Mouse (Mus musculus) fibroblast of lung, adult 2 months (primary cell): ENCODE results near the gene Scn1a.
A peak's percentile ranks its signal among the peaks of the same experiment; 100 is the strongest.

Source experiments
- DNase-seq: peaks from one replicate; pipeline ENCODE4 v3.0.0-alpha.2; 2011; ENCODE audit warnings: low read depth

The Scn1a gene

DNA sequence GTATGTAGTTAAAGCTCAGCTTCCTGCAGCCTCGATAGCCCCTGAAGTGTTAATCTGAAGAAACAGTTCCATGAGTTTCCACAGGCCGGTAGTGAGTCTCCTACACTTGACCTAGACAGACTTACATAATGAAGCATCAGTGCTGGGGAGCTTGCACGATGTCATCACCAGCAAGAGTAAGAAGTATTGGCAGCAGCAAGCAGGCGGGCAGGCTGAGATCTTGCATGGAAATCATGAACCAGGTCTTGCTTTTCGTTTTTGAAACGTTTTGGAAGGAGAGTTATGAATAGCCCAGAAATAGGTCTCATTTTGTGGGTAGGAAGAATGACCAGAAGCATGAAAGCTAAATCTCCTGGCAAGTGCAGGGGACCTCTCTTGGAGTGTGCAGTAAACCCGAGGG lies at the start of gene Scn1a:
TSS of gene Scn1a (minus strand) at position 130 of the 400 bp plus-strand sequence.
- DNase-seq = no peak

DNA sequence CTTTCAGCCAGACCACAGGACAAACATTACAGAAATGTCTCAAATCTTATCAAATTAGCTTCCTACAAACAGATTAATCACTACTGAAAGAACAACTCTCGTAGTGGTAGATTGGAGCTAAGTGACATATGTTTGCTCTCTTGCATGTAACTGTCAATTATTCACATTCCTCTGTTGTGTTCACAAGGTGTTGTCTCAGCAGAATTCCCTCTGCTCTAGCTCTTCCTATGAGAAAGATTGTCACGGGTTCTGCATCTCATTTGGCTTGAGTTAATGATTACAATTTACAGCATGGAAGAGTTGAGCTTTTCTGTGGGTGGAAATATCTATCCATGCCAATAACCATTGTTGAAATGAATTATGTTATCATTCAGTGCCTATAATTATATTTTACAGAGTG lies 37.8 kb upstream of the Scn1a start:
- DNase-seq = no peak

DNA sequence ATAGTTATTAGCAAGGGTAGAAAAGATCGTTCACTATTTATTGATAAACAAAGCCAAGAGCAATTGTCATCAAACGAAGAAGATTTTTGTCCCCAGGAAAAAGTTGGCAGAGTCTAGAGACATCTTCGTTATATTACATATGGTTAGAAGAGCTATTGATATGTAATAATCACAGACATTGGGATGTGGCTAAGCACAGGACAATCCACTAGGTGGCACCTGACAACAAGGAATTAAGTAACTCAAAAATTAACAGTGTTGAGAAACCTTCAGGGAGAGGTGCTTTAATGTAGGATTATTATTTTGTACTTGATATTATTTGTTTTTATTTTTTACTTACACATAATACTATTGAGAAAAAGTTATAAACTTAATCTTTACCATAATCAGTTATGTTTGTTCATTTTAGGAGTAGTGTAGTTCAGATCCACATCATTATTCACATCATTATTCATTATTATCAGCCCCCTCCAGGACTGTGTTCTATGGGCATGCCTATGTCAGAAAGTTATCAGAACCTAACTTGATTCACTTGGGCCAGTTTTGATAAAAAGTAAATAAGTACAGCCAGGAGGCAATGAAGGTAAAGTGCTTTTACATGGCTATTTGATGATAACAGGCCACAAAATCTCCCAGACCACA lies 32.7 kb upstream of the Scn1a start:
- DNase-seq = no peak

DNA sequence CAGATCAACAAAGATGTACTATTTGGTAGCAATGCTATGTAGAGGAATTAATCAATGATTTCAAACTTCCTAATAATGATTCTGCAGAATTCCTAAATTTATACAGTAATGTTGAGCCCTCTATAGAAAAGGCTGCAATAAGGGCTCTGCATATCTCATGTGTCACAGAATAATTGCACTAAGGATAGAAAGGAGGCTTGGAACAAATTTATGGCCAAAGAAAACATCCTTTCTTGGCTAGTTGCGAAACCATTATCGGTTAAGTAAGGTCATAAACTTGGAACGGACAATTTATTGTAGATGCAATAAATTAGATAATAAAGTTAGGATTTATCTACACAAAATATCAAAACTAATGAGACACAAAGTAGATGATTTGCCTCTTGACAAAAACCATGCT lies 24.8 kb upstream of the Scn1a start:
- no peak for DNase-seq

DNA sequence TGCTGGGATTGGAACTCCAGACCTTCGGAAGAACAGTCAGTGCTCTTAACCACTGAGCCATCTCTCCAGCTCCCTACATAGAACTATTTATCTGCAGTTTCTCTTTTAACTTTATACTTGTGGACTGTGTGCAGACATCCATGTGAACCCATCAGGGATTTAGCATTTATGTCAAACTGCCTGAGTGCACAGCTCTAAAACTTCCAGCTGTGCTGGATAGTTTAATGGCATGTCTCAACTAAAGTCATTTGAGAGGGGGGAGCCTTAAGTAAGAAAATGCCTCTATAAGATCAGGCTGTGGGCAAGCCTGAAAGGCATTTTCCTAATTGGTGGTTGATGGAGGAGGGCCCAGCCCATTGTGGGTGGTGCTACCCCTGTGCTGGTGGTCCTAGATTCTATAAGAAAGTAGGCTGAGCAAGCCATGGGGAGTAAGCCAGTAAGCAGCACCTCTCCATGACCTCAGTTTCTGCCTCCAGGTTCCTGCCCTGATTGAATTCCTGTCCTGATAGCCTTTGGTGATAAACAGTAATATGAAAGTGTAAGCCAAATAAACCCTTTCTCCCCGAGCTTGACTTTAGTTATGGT lies 24.3 kb upstream of the Scn1a start:
- DNase-seq = no peak

DNA sequence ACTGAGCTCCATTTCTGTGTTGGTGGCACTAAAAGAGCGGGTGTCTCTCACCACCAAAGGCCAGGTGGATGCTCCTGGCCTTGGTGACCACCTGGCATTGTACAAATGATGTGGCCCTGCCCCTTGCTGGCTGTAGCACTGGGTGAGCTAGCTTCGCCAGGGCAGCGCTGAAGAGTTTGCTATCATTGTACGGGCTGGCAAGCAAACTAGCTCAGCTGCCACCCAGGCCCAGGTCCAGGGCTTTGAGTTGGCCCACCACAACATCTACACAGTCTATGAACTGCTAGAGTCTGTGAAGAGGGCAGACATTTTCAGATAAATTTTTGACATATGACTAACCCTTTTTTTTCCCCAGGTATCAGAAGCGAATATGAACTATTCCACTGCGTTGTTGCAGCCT lies 23.3 kb upstream of the Scn1a start:
- no peak for DNase-seq

DNA sequence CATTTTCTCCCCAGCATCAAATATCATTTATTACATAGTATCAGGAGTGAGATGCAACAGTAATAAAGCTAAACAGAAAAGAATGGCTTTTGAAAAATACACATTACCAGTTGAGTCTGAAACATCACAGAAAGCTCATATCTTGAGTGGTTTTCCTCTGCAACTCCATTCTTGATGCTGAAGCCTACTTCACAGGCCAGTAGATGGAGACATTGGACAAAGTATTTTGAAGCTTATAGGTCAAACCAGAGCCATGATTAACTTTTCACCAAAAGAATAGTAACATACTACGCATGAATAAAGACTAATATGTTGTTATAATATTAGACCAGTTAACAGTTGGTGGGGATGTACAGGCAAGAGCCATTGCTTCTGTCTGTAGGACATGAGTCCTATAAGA lies 21.8 kb upstream of the Scn1a start:
- no peak for DNase-seq

DNA sequence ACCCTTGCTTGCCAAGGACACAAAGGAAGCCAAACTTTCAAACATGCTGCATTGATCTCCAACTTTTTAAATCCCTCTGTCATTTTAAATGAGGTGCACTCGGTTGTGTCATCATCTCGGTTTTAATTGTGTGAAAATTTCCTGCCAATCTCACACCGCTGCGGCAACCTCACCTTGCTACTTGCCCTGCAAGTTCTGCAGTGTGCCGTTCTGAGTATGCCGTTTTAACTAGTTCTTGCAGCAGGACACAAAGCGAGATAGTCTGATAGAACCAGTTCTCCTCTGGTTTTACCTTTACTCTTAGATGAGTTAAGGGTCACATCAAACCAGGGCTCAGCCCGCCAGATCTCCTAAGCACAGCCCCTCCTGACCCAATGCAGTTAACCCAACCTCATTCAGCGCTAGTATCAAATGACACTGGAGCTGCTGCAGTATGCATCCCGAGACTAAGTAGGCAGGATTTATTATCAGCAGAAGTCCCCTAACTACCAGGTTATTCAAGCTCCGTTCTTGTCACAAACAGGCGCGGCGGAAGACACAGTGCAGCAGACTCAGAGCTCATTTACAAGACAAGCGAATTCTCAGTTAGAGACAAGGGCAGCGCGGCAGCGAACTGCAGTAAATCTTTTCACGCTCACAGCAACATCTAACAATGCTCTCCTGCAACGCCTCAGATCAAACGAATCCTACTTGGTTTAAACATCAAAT lies 722 bp downstream of the Scn1a start:
- DNase-seq = no peak

DNA sequence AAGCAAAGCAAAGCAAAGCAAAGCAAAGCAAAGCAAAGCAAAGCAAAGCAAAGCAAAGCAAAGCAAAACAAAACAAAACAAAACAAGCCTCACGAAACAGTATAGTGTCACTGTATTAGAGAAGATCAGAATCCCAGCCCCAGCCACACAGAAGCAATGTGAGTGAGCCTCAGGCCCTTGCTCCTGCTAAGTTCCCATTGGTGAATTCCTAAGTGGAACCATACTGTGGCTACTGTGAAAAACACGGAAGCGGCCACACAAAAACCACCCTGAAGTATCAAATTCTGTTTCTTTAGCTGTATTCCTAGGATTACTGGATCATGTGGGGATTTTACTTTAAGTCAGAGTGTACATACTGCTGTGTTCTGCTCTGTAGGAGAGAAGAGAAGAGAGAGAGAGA lies 4.4 kb downstream of the Scn1a start:
- no peak for DNase-seq

DNA sequence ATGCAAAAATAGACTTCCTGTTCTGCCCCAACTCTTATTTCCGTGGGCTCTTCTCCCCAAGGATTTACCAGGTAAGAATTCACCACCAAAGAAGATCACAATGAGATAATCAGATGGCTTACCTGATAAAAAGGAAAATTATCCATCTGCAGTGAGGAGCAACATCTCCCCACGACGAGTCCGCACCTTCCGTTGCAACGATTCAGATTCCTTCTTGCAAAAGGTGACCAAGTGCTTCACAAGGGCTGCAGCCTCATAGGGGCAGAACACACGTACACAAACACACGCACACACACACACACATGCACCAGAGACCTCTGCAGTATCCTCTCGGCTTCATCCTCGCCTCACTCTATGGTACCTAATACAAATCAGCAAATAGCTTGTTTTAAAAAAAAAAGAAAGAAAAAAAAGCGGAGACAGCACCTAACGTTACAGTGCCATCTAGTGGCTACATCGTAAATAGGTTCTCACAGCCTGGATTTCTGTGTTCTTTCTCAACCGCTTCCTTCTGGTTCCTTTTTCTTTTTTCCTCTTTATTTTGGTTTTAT lies 30.8 kb downstream of the Scn1a start:
- peak; percentile 11 for DNase-seq

DNA sequence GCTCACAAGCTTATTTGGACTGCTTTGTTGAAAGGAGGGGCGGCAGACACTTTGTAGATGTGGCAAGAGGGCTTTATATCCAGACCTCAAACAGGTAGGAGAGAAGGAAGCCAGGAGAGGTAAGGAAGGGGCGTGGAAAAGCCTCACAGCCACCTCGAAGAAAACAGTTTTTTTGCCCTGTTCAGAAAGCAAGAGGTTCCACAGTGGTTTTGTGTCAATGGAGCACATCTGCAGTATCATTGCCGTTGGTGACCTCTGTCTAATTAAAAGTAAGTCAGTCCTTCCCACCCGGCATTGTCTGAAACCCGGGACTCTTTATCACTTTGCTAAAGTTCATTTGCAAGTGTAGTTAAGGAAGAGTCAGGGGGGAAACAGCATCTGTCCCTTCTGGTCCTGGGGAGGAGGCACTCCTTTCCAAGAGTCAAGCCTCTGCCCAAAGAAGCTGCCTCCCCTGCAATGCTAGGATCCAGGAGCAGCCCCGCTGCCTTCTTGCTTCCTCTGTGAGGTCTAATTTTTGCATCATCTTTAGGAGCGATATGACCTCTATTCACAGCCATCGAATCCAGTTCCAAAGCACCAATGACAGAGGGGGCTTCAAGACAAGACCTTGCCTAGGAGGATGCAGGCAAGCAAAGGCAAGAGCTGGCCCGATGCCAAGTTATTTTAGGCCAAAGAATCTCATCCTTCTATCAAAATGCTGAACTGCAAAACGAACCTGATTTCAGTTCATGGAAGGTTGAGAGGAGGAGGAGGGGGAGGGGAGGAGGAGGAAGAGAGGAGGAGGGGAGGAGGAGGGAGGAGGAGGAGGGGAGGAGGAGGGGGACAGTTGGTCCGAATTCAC lies 31.5 kb downstream of the Scn1a start:
- DNase-seq = no peak

DNA sequence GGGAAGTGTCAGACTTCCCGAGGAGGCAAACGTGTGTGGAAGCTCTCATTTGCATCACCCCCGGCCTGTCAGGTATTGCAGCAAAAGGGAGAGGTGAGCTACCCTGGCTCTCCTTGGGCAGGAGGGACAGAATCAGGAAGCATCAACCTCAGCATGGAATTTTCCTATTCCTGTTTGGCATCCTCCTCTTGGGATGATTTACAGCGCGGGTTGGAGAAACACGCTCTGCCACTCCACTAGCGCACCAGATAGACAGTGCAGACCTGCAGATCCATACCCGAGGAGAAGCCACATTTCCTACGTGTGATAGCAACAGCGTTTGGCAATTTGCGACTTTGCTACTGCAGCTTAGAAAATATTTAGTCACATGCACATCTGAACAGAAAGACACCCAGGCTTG lies 32.2 kb downstream of the Scn1a start:
- DNase-seq = no peak

DNA sequence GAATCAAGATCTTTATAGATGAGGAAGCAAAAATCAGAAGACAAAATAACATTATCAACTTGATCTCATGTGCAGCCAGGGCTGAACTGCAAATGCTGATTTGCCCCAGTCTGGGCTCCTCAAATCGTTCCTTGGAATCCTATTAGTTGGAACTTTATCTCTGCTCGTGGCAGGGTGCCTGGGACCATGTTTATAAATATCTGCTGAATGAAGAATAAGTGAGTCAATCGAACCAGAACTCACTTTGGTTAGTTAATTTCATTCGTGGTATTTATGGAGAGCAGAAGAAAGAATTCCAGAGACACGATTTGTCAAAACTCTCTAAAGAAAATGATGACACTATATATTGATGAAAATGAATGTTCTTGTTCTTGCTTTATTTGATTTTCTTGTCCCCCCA lies 48.1 kb downstream of the Scn1a start:
- no peak for DNase-seq

DNA sequence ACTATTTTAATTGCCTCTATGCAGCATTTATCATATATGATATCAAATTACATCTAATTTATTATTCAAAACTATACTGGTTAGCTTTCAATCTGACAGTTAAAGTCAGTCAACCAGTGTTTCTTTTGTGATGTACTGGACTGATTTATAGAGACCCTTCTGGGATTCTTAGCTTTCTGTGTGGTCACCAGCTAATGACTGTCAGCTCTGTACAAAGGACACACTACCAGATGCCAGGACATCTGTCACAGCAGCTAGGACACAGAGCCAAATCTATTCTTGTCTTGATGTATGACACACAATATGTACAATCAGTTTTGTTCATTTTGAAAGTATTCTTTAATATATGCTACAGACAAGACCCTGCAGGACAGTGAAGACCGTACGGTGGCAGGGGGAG lies 72.7 kb downstream of the Scn1a start:
- DNase-seq = no peak

DNA sequence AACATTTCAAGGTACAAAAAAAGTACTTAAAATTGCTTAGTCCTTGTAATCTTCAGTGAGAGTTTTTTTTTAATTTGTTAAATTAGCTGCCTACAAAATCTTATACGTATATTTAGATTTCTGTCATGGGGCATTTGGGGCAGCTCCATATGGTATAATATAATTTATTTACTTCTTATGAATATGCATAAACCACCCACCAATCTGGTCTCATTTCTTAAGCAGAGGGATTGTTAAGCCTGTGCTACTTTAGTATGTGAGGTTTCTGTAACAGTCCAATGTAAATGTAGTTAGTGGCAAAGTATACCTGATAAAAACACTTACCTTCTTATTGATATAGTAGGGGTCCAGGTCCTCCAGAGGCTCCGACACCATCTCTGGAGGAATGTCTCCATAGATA lies 90.0 kb downstream of the Scn1a start:
- no peak for DNase-seq

DNA sequence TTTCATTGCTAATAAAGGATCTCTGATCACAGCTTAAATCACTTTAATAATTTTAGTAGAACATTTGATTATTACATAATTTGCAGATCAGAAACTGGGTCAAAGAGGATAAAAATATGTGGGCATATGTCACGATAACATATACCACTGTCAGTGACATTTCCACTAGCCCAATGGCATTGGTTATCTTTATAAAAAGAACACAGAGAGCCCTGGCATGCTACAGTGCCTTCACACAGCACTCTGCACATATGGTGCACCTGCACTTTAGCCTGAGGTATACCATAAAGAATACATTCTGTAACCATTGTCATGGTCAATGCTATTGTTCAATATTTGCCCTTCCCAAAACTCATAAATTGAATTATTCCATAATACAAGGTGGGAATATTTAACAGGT lies 94.0 kb downstream of the Scn1a start:
- DNase-seq = no peak

DNA sequence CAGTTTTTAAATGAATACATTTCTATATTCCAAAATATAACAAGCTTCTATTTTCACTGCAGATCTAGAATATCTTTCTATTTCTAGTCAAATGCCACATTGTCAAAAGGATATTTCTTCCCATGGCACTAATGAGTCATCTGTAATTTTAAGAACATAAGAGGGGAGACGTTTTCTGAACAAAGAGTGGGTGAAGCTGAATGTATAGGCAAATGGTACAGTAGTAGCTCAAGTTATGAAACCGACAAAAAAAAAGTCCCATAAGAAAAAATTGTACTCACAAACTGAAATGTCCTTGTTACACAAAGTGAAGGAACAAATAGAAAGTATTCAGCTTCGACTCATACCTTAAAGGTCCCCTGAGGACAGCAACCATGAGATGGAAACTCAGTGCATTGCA lies 94.5 kb downstream of the Scn1a start:
- DNase-seq = no peak

DNA sequence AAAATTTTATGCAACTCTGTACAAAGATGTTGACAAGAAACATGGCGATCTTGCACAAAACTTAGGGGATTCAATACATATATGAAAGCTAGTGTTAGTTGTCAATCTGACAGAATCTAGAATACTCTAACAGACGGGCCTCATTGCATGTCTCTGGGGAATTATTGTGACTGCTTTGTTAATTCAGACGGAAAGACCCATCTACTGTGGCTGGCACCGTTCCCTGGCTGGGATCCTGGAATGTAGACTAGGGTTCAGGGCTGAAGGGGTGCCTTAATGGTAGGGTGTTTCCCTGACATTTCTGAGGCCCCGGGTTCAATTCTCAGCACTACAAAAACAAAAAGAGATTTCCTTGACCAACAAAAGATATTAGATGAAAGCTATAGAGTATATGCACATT lies 103.2 kb downstream of the Scn1a start:
- DNase-seq = no peak

DNA sequence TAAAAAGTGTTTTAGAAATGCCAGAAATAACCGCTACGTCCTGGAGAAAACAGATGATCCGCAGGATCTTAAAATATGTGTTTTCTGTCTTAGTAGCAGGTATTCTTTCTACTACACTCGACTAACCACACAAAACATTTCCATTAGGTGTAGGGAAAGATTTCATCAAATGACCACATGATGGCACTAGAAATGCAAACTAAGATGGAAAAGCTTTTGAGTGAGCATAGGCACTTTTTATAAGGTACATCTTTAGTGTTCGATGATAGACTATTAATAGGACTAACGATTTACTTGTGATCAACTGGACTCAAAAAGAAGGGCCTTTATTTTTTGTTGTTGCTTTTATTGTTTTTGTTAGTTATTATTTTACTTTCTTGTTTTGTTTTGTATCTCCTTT lies 104.2 kb downstream of the Scn1a start:
- no peak for DNase-seq

DNA sequence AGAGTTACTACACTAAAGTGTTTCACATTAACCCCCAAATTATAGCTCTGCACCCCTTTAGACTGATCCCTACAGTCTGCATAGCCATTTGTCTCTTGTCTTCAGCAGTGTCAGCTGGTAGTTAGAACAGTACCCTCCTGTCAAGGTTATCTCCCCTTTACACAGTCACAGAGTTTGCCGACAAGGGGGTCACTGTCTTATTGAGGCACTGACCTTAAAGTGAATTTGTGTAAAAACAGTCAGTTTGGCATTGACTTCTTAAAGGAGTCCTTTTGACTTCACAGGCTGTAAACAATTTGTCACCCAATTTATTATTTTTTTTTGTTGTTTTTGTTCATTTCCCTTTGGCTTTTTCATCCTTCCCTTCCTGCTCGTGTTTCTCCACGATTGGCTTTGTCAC lies 168.1 kb downstream of the Scn1a start:
- DNase-seq = no peak

DNA sequence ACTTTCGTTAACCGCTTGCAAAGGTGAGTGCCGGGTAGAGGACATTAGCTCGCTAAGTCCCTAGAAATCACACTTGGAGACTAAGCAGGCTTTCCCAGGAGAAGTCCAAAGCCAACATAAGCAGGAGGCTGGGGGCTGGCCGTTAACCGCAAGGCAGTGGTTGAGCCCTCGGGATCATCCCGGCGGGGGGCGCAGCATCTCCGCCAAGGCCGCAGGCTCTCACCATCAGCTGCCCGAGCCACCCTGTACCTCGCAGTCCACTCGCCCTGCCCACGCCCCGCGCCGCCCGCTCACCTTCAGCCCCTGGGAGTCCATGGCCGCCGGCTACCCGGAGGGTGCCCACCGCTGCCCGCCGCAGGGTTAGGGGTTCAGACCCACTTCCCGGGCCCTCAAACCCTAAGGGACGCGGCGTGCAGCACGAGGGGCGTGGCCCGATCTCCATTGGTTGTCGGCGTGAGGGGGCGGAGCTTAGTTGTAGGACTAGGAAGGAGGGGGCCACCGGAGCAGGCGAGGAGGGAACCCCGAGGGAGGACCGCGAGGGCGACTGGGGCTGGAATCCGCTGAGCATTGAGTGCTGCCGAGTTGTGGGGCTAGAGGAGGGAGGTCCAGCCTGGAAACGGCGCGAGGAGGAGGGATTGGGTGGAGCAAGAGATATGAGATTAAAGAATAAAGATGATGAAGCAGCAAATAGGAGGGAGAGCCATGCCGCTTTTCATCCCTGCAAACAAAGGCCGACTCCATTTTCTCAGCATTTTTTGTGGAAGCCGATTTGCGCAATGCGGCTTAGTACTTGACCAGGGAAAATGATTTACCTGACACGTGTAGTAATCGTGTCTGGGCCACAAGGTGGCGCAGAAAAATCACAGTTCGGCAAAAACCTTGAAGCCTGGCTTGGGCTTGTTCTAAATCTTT lies 184.2 kb downstream of the Scn1a start, which contains the start of gene Ttc21b:
TSS of gene Ttc21b (minus strand) at position 398 of the 912 bp plus-strand sequence.
- peak; percentile 88 for DNase-seq
